In the genomic region with DNA sequence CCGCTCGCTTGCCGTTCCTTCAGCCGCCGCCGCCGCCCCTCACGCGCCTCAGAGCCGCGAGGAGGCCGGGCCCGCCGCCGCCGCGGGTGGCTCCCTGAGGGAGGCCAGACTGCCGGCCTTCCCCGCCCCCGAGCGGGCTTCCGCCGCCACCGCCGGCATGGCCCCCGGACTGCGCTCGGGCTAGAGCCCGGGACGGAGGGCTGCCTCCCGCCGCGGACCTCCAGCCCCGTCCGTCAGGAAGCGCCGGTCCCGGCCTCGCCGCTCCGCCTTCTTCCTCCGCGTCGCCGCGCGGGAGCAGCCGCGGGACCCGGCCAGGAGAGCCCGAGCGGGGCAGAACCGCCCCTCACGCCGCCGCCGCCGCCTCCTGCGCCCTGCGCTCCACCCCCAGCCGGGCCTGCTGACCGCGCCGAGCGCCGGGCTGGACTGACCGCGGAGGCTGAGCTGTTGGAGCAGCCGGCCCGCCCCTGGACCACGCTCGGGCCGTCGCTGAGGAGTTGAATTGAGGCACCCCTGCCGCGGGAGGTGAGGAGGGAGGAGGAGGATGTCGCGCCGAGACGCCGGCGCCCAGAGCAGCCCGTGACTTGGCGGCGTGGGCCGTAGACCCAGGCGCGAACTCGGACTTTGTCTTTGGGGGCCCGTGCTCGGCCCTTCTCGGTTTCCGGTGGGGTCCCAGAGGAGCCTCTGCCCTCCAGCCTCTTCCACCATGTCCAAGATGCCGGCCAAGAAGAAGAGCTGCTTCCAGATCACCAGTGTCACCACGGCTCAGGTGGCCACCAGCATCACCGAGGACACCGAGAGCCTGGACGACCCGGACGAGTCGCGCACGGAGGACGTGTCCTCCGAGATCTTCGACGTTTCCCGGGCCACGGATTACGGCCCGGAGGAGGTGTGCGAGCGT, we compare ENCODE assay signal across 8 mouse cellular contexts. TPM values are rescaled to one million over a fixed set of nuclear protein-coding genes. Genes with fewer than 3 reads are reported as not detected.
DNase-seq lines count a peak whose midpoint lies in the region; ATAC-seq lines count a peak whose summit lies in the region.

No protein-coding gene starts in this region.

- WGBS in hindbrain, embryonic 13.5 days: under 1% methylated on average over 91 of the region's 113 CpGs

- peak; percentile 35 for DNase-seq in R1 (ENCODE audit: low read depth, low spot score)
- DNase-seq in cerebellum, postnatal 25 days: peak; percentile 83 to 87
- peak; percentile 41 for DNase-seq in frontal cortex, postnatal 25 days (ENCODE audit: low spot score in 2 of 2)
- DNase-seq in left cerebral cortex, adult 11 months (ENCODE audit: low spot score): peak; percentile 37
- peak; percentile 78 for DNase-seq in lung, postnatal 25 days (ENCODE audit: low spot score)
- DNase-seq in ovary, postnatal 36 days (ENCODE audit: low spot score): peak; percentile 83
- peak; percentile 63 for DNase-seq in thymus, postnatal 14 days

- ATAC-seq in hindbrain, embryonic 13.5 days (ENCODE audit: low FRiP score): peak; percentile 43

- peak overlapping the region; percentile 97 for H3K4me2 ChIP-seq in hindbrain, embryonic 13.5 days

- H3K27me3 ChIP-seq in hindbrain, embryonic 13.5 days: no peaks in the 10 kb centered on the region

- H3K4me3 ChIP-seq in hindbrain, embryonic 13.5 days: peak overlapping the region; percentile 85

- H3K36me3 ChIP-seq in hindbrain, embryonic 13.5 days: no peaks in the 10 kb centered on the region

- H3K9me3 ChIP-seq in hindbrain, embryonic 13.5 days: no peaks in the 10 kb centered on the region

- peak overlapping the region; percentile 99 for H3K27ac ChIP-seq in hindbrain, embryonic 13.5 days

- H3K4me1 ChIP-seq in hindbrain, embryonic 13.5 days (replicated peaks): peaks cover 27% of the 10 kb centered on the region

- peak overlapping the region; percentile 98 for H3K9ac ChIP-seq in hindbrain, embryonic 13.5 days

RNA-seq across cellular contexts. Expression of gene Tsc22d2, which starts 0.7 kb away (rescaled TPM):
- 8.2 and 8.6 TPM in 2 replicates for polyA plus RNA-seq in hindbrain, embryonic 13.5 days (2015; fragmentation: Nextera tagmentation; extraction: Ambion mirVana)

Comparison
In these comparisons a context has a peak if more than half of its experiments do, and no peak if none do; other contexts are left out.
1. Peak in every context shown above with its lines: DNase-seq, ATAC-seq, H3K4me3 ChIP-seq and H3K27ac ChIP-seq.
2. DNase-seq: peak in every context shown above with its lines; median percentile 85 in cerebellum, postnatal 25 days; 83 in ovary, postnatal 36 days; 78 in lung, postnatal 25 days; 63 in thymus, postnatal 14 days; 41 in frontal cortex, postnatal 25 days; 37 in left cerebral cortex, adult 11 months; 35 in R1.